Mouse (Mus musculus) ES-E14 (cell line): ENCODE results near the gene Tas2r120.
"Not testable (repeated sequence)": the region's sequence is repeated elsewhere in the genome, so short reads cannot be mapped to it uniquely, and the experiment has no call there.

ENCODE experiments used
- CHD2 ChIP-seq: IDR thresholded peaks from 2 replicates; pipeline ENCODE4 v1.6.1; 2014; ENCODE audit warnings: mild to moderate bottlenecking, low read depth, low read length, inconsistent platforms
- HCFC1 ChIP-seq: IDR thresholded peaks from 2 replicates; pipeline ENCODE4 v1.6.1; 2012; ENCODE audit warnings: low read length, inconsistent platforms, borderline replicate concordance; ENCODE audit not compliant: insufficient read depth
- ZC3H11A ChIP-seq: IDR thresholded peaks from 2 replicates; pipeline ENCODE4 v1.6.1; 2012; ENCODE audit warnings: low read depth, mild to moderate bottlenecking, inconsistent platforms, low read length, borderline replicate concordance

- TF ChIP-seq ZC3H11A, HCFC1, CHD2: not testable (repeated sequence)
Observed at GRCm38 (mm10) chr6:132691596-132691995, 34.8 kb downstream of the Tas2r120 start.
